Mouse (Mus musculus) hindbrain, postnatal 0 days (tissue): ENCODE measurements around the gene Pcbp4. TPM values are rescaled to one million over a fixed set of nuclear protein-coding genes. Genes with fewer than 3 reads are reported as not detected.

Source experiments
- ATAC-seq: fragments of 200-750 bp; cut with Nextera tagmentation; 2 replicates; pipeline ENCODE4 v1.8.0; 2017; ENCODE audit warnings: mild to moderate bottlenecking, moderate TSS enrichment, moderate library complexity
- DNase-seq: peaks from one replicate; pipeline ENCODE4 v3.0.0-alpha.2; 2015; ENCODE audit warnings: low spot score
- H3K27ac ChIP-seq: fragments of 300-500 bp; sonication (generic); 2 replicates; pipeline ENCODE4 v1.5.1; 2014; ENCODE audit warnings: mild to moderate bottlenecking
- H3K27me3 ChIP-seq: fragments of 300-500 bp; sonication (generic); 2 replicates; pipeline ENCODE4 v1.6.1; 2014; ENCODE audit warnings: low read length, mixed read lengths; ENCODE audit not compliant: insufficient read depth
- H3K36me3 ChIP-seq: fragments of 300-500 bp; sonication (generic); 2 replicates; pipeline ENCODE4 v1.6.1; 2014; ENCODE audit warnings: low read length, mixed read lengths; ENCODE audit not compliant: insufficient read depth
- H3K4me1 ChIP-seq: fragments of 300-500 bp; sonication (generic); 2 replicates; pipeline ENCODE4 v1.6.1; 2014; ENCODE audit warnings: antibody characterized with exemption, low read length, mixed read lengths; ENCODE audit not compliant: insufficient read depth
- H3K4me2 ChIP-seq: fragments of 300-500 bp; sonication (generic); 2 replicates; pipeline ENCODE4 v1.6.1; 2014; ENCODE audit warnings: low read depth, mild to moderate bottlenecking, low read length, moderate library complexity, mixed read lengths
- H3K4me3 ChIP-seq: fragments of 300-500 bp; sonication (generic); 2 replicates; pipeline ENCODE4 v1.5.1; 2014; ENCODE audit warnings: low read length
- H3K9ac ChIP-seq: fragments of 300-500 bp; sonication (generic); replicated peaks from 2 replicates; pipeline ENCODE4 v1.6.1; 2014; ENCODE audit warnings: mild to moderate bottlenecking, low read length, moderate library complexity, mixed read lengths
- H3K9me3 ChIP-seq: fragments of 300-500 bp; sonication (generic); 2 replicates; pipeline ENCODE4 v1.6.1; 2016; ENCODE audit warnings: low read length, mixed read lengths
- CTCF ChIP-seq: IDR thresholded peaks from 2 replicates; pipeline ENCODE4 v1.5.1; 2016; ENCODE audit warnings: antibody characterized with exemption, control low read depth, low read depth
- WGBS: fragments of 180-500 bp; shearing (Covaris S2); extraction: QIAGEN DNeasy Blood & Tissue Kit; methylation state at CpG from one replicate; pipeline ENCODE4 v1.1.7; 2014; 5-methylcytosine and 5-hydroxymethylcytosine counted together
- polyA plus RNA-seq: library from polyadenylated mRNA; unstranded; fragments of >200 nt; fragmentation: Nextera tagmentation; extraction: Ambion mirVana; gene quantifications from 2 replicates; pipeline ENCODE4 v1.2.1, GENCODE M21; 2015
- total RNA-seq: library from RNA; depleted of rRNA; stranded (reverse); fragments of >200 nt; gene quantifications from 2 replicates; pipeline ENCODE4 v1.2.3, GENCODE M21; 2014

Gene Pcbp4
- total and polyA plus RNA-seq, 2 experiments from 2014 or later = 228 to 623 TPM

- H3K36me3 ChIP-seq = peaks cover 5% of the 10 kb centered on the region
- DNase-seq (no peak), ATAC-seq (no peak)
- H3K9ac ChIP-seq = no peak overlapping the region
- no peak overlapping the region for H3K27ac ChIP-seq
- no peak for TF ChIP-seq CTCF
- no peaks in the 10 kb centered on the region for H3K27me3 ChIP-seq
- H3K4me1 ChIP-seq = peaks cover 16% of the 10 kb centered on the region; the same call in 1 of the 2 replicates
- H3K4me2 ChIP-seq = no peak overlapping the region
- WGBS = 95% methylated on average over 6 of the region's 6 CpGs
- H3K4me3 ChIP-seq = no peak overlapping the region
- H3K9me3 ChIP-seq = no peaks in the 10 kb centered on the region
These were observed 13.6 kb downstream of the Pcbp4 start for GRCm38 (mm10) chr9:106466721-106467120.

GRCm38 (mm10) chr9:106467746-106468145, 14.7 kb downstream of the Pcbp4 start:
- 81% methylated on average over 7 of the region's 7 CpGs for WGBS
- Histone ChIP-seq H3K27ac (no peak overlapping the region), H3K9ac (no peak overlapping the region), H3K9me3 (no peaks in the 10 kb centered on the region), H3K36me3 (no peaks in the 10 kb centered on the region), H3K4me1 (peaks cover 16% of the 10 kb centered on the region; the same call in 1 of the 2 replicates), H3K27me3 (no peaks in the 10 kb centered on the region), H3K4me3 (no peak overlapping the region), H3K4me2 (no peak overlapping the region)
- no peak for ATAC-seq
- no peak for DNase-seq
- no peak for TF ChIP-seq CTCF

- Histone ChIP-seq H3K9me3 (no peaks in the 10 kb centered on the region), H3K36me3 (no peaks in the 10 kb centered on the region), H3K9ac (no peak overlapping the region), H3K4me3 (no peak overlapping the region), H3K4me2 (no peak overlapping the region), H3K27ac (no peak overlapping the region), H3K27me3 (no peaks in the 10 kb centered on the region), H3K4me1 (peaks cover 21% of the 10 kb centered on the region; the same call in 1 of the 2 replicates)
- 74% methylated on average over 6 of the region's 6 CpGs for WGBS
- no peak; the same call in 1 of the 2 replicates for TF ChIP-seq CTCF
- ATAC-seq (no peak), DNase-seq (no peak)
These were observed 16.2 kb downstream of the Pcbp4 start for GRCm38 (mm10) chr9:106469317-106469716.

GRCm38 (mm10) chr9:106469776-106470175, 16.7 kb downstream of the Pcbp4 start:
- H3K9ac ChIP-seq = no peak overlapping the region
- DNase-seq (no peak), ATAC-seq (no peak)
- WGBS = 68% methylated on average over 9 of the region's 9 CpGs
- H3K9me3 ChIP-seq = no peaks in the 10 kb centered on the region
- no peaks in the 10 kb centered on the region for H3K27me3 ChIP-seq
- no peaks in the 10 kb centered on the region for H3K36me3 ChIP-seq
- no peak overlapping the region for H3K4me3 ChIP-seq
- TF ChIP-seq CTCF = no peak
- peaks cover 18% of the 10 kb centered on the region; the same call in 1 of the 2 replicates for H3K4me1 ChIP-seq
- H3K27ac ChIP-seq = no peak overlapping the region
- H3K4me2 ChIP-seq = no peak overlapping the region

GRCm38 (mm10) chr9:106470991-106471750, 18.1 kb downstream of the Pcbp4 start:
- H3K9ac ChIP-seq = no peak overlapping the region
- TF ChIP-seq CTCF = no peak
- no peak overlapping the region for H3K4me2 ChIP-seq
- H3K4me1 ChIP-seq = peaks cover 11% of the 10 kb centered on the region; the same call in 1 of the 2 replicates
- H3K27me3 ChIP-seq = no peaks in the 10 kb centered on the region
- H3K27ac ChIP-seq = no peak overlapping the region
- H3K4me3 ChIP-seq = no peak overlapping the region
- ATAC-seq (no peak), DNase-seq (no peak)
- 65% methylated on average over 14 of the region's 14 CpGs for WGBS
- no peaks in the 10 kb centered on the region for H3K36me3 ChIP-seq
- H3K9me3 ChIP-seq = no peaks in the 10 kb centered on the region

GRCm38 (mm10) chr9:106471892-106472291, 18.8 kb downstream of the Pcbp4 start:
- WGBS = 25% methylated on average over 5 of the region's 5 CpGs

GRCm38 (mm10) chr9:106472321-106472720, 19.2 kb downstream of the Pcbp4 start:
- no peak for ATAC-seq
- no peak overlapping the region for H3K4me2 ChIP-seq
- H3K27ac ChIP-seq = no peak overlapping the region; the same call in 1 of the 2 replicates
- no peaks in the 10 kb centered on the region for H3K9me3 ChIP-seq
- H3K9ac ChIP-seq = no peak overlapping the region
- H3K36me3 ChIP-seq = no peaks in the 10 kb centered on the region
- no peak for TF ChIP-seq CTCF
- no peak for DNase-seq
- no peaks in the 10 kb centered on the region for H3K27me3 ChIP-seq
- peaks cover 15% of the 10 kb centered on the region; the same call in 1 of the 2 replicates for H3K4me1 ChIP-seq
- 64% methylated on average over 4 of the region's 4 CpGs for WGBS
- H3K4me3 ChIP-seq = no peak overlapping the region

More at GRCm38 (mm10) chr9:106471892-106472291, 18.8 kb downstream of the Pcbp4 start:
- Histone ChIP-seq H3K36me3 (no peaks in the 10 kb centered on the region), H3K4me1 (peaks cover 15% of the 10 kb centered on the region; the same call in 1 of the 2 replicates), H3K27ac (no peak overlapping the region), H3K27me3 (no peaks in the 10 kb centered on the region), H3K9ac (no peak overlapping the region), H3K4me2 (no peak overlapping the region), H3K4me3 (no peak overlapping the region), H3K9me3 (no peaks in the 10 kb centered on the region)
- no peak for ATAC-seq
- peak; percentile 3; the same call in 1 of the 2 replicates for TF ChIP-seq CTCF
- no peak for DNase-seq
